Mouse (Mus musculus) bone marrow, adult 2 months (tissue): ENCODE data around the gene Mto1.

ENCODE experiments used
- CTCF ChIP-seq: fragments of 200-500 bp; IDR thresholded peaks from 2 replicates; pipeline ENCODE4 v1.5.1; 2011; ENCODE audit warnings: low read length, control low read depth; ENCODE audit not compliant: control insufficient read depth, insufficient read depth
- POLR2A ChIP-seq: fragments of 200-500 bp; IDR thresholded peaks from 2 replicates; pipeline ENCODE4 v1.6.1; 2011; ENCODE audit warnings: low read depth, mild to moderate bottlenecking, control low read depth, low read length, borderline replicate concordance; ENCODE audit not compliant: control insufficient read depth

- no peak for TF ChIP-seq POLR2A
- no peak for TF ChIP-seq CTCF
Observed at GRCm38 (mm10) chr9:78432471-78432870, 15.5 kb upstream of the Mto1 start.
